Mouse (Mus musculus) liver, embryonic 15.5 days (tissue): Measurements from ENCODE around the gene Srarp. TPM values are rescaled to one million over a fixed set of nuclear protein-coding genes. Genes with fewer than 3 reads are reported as not detected.
A peak's percentile ranks its signal among the peaks of the same experiment; 100 is the strongest.

Experiments
- ATAC-seq: fragments of 200-750 bp; cut with Nextera tagmentation; 2 replicates; pipeline ENCODE4 v1.8.0; 2017; ENCODE audit warnings: moderate number of reproducible peaks, mild to moderate bottlenecking, moderate library complexity; ENCODE audit not compliant: insufficient read depth
- H3K27ac ChIP-seq: fragments of 300-500 bp; sonication (generic); replicated peaks from 2 replicates; pipeline ENCODE4 v1.5.1; 2015; ENCODE audit warnings: mild to moderate bottlenecking, inconsistent platforms
- H3K27me3 ChIP-seq: fragments of 300-500 bp; sonication (generic); 2 replicates; pipeline ENCODE4 v1.6.1; 2015; ENCODE audit warnings: mild to moderate bottlenecking, inconsistent platforms
- H3K36me3 ChIP-seq: fragments of 300-500 bp; sonication (generic); replicated peaks from 2 replicates; pipeline ENCODE4 v1.6.1; 2015; ENCODE audit warnings: moderate library complexity, mild to moderate bottlenecking, inconsistent platforms
- H3K4me1 ChIP-seq: fragments of 300-500 bp; sonication (generic); replicated peaks from 2 replicates; pipeline ENCODE4 v1.6.1; 2015; ENCODE audit warnings: inconsistent platforms
- H3K4me2 ChIP-seq: fragments of 300-500 bp; sonication (generic); 2 replicates; pipeline ENCODE4 v1.6.1; 2015; ENCODE audit warnings: moderate library complexity, mild to moderate bottlenecking, inconsistent platforms
- H3K4me3 ChIP-seq: fragments of 300-500 bp; sonication (generic); replicated peaks from 2 replicates; pipeline ENCODE4 v1.5.1; 2015; ENCODE audit warnings: mild to moderate bottlenecking, inconsistent platforms
- H3K9ac ChIP-seq: fragments of 300-500 bp; sonication (generic); 2 replicates; pipeline ENCODE4 v1.6.1; 2015; ENCODE audit warnings: moderate library complexity, mild to moderate bottlenecking, inconsistent platforms
- H3K9me3 ChIP-seq: fragments of 300-500 bp; sonication (generic); replicated peaks from 2 replicates; pipeline ENCODE4 v1.6.1; 2016; ENCODE audit warnings: inconsistent platforms
- WGBS: fragments of 180-500 bp; shearing (Covaris S2); methylation state at CpG from one replicate; pipeline ENCODE4 v1.1.7; 2015; ENCODE audit warnings: mixed read lengths; ENCODE audit not compliant: insufficient replicate concordance; 5-methylcytosine and 5-hydroxymethylcytosine counted together
- polyA plus RNA-seq: library from polyadenylated mRNA; unstranded; fragments of >200 nt; fragmentation: Nextera tagmentation; extraction: Ambion mirVana; gene quantifications from 2 replicates; pipeline ENCODE4 v1.2.1, GENCODE M21; 2015

The Srarp gene
- polyA plus RNA-seq, 1 experiment from 2014 or later, result not detected

GRCm38 (mm10) chr4:141440877-141441276 is 5.0 kb upstream of the Srarp start:
- Histone ChIP-seq H3K4me1 (peaks cover 19% of the 10 kb centered on the region), H3K9me3 (no peaks in the 10 kb centered on the region), H3K27ac (no peak overlapping the region), H3K27me3 (no peaks in the 10 kb centered on the region), H3K4me2 (no peak overlapping the region), H3K4me3 (no peak overlapping the region), H3K9ac (no peak overlapping the region), H3K36me3 (no peaks in the 10 kb centered on the region)
- ATAC-seq, result no peak

- Histone ChIP-seq H3K27ac (no peak overlapping the region), H3K9me3 (no peaks in the 10 kb centered on the region), H3K4me2 (no peak overlapping the region), H3K9ac (no peak overlapping the region), H3K27me3 (no peaks in the 10 kb centered on the region), H3K36me3 (no peaks in the 10 kb centered on the region), H3K4me3 (no peak overlapping the region), H3K4me1 (peaks cover 8% of the 10 kb centered on the region)
- ATAC-seq, result no peak
- 66% methylated on average over 12 of the region's 12 CpGs for WGBS
Observed at GRCm38 (mm10) chr4:141439083-141439803, 3.3 kb upstream of the Srarp start.

GRCm38 (mm10) chr4:141433191-141433590 is 2.7 kb downstream of the Srarp start:
- no peaks in the 10 kb centered on the region for H3K4me1 ChIP-seq
- H3K9ac ChIP-seq, result no peak overlapping the region
- H3K36me3 ChIP-seq, result no peaks in the 10 kb centered on the region
- no peak for ATAC-seq
- H3K4me3 ChIP-seq, result no peak overlapping the region
- no peak overlapping the region for H3K27ac ChIP-seq
- WGBS, result 76% methylated on average over 18 of the region's 18 CpGs
- H3K27me3 ChIP-seq, result peaks cover 1% of the 10 kb centered on the region; the same call in 1 of the 2 replicates
- no peaks in the 10 kb centered on the region for H3K9me3 ChIP-seq
- no peak overlapping the region for H3K4me2 ChIP-seq

DNA sequence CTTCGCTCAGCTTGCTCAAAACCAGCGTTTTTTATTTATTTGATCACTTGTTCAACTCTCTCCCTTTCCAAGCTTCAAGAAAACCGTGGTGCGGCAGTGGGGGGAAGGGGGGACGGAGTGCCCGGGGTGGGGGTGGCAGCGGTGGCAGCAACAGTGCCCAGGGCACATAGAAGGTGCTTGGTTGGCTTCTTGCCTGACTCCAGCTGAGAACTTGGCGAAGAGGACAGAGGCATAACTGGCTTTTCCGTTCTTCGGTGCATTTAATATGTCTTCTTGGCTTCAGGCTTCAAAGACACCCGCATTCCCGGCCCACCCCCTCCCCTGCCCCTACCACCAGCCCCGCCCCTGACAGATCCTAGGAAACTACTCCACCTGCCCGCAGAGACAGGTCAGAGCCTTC is 3.2 kb downstream of the Srarp start:
- H3K27ac ChIP-seq, result no peak overlapping the region
- peaks cover 6% of the 10 kb centered on the region; the same call in 1 of the 2 replicates for H3K27me3 ChIP-seq
- H3K9ac ChIP-seq, result no peak overlapping the region
- no peaks in the 10 kb centered on the region for H3K9me3 ChIP-seq
- no peaks in the 10 kb centered on the region for H3K4me1 ChIP-seq
- no peak for ATAC-seq
- WGBS, result 66% methylated on average over 14 of the region's 14 CpGs
- no peak overlapping the region for H3K4me3 ChIP-seq
- no peaks in the 10 kb centered on the region for H3K36me3 ChIP-seq
- H3K4me2 ChIP-seq, result no peak overlapping the region

GRCm38 (mm10) chr4:141430997-141431396 is 4.9 kb downstream of the Srarp start:
- H3K27ac ChIP-seq, result no peak overlapping the region
- no peak for ATAC-seq
- H3K9me3 ChIP-seq, result no peaks in the 10 kb centered on the region
- WGBS, result 28% methylated on average over 9 of the region's 9 CpGs
- H3K27me3 ChIP-seq, result peaks cover 21% of the 10 kb centered on the region
- no peaks in the 10 kb centered on the region for H3K36me3 ChIP-seq
- H3K4me3 ChIP-seq, result no peak overlapping the region
- no peak overlapping the region for H3K4me2 ChIP-seq
- peaks cover 1% of the 10 kb centered on the region; the same call in 1 of the 2 replicates for H3K4me1 ChIP-seq
- H3K9ac ChIP-seq, result no peak overlapping the region

- Histone ChIP-seq H3K9ac (no peak overlapping the region), H3K27ac (no peak overlapping the region), H3K4me3 (no peak overlapping the region), H3K27me3 (peaks cover 33% of the 10 kb centered on the region), H3K4me2 (no peak overlapping the region), H3K9me3 (no peaks in the 10 kb centered on the region), H3K4me1 (peaks cover 9% of the 10 kb centered on the region), H3K36me3 (no peaks in the 10 kb centered on the region)
- WGBS, result 42% methylated on average over 9 of the region's 9 CpGs
- ATAC-seq, result no peak
Observed at GRCm38 (mm10) chr4:141429847-141430246, 6.1 kb downstream of the Srarp start.

- Histone ChIP-seq H3K4me2 (no peak overlapping the region), H3K9me3 (no peaks in the 10 kb centered on the region), H3K4me1 (peaks cover 9% of the 10 kb centered on the region), H3K9ac (no peak overlapping the region), H3K4me3 (no peak overlapping the region), H3K27me3 (peaks cover 37% of the 10 kb centered on the region), H3K36me3 (no peaks in the 10 kb centered on the region), H3K27ac (no peak overlapping the region)
- ATAC-seq, result no peak
- WGBS, result 59% methylated on average over 6 of the region's 6 CpGs
Observed at GRCm38 (mm10) chr4:141429381-141429780, 6.5 kb downstream of the Srarp start.

- H3K27me3 ChIP-seq, result peaks cover 42% of the 10 kb centered on the region
- no peak for ATAC-seq
- H3K9ac ChIP-seq, result no peak overlapping the region
- no peak overlapping the region for H3K4me3 ChIP-seq
- WGBS, result 77% methylated on average over 13 of the region's 13 CpGs
- no peaks in the 10 kb centered on the region for H3K9me3 ChIP-seq
- no peak overlapping the region for H3K27ac ChIP-seq
- H3K36me3 ChIP-seq, result no peaks in the 10 kb centered on the region
- peaks cover 9% of the 10 kb centered on the region for H3K4me1 ChIP-seq
- H3K4me2 ChIP-seq, result no peak overlapping the region
Observed at GRCm38 (mm10) chr4:141427921-141428320, 8.0 kb downstream of the Srarp start.

GRCm38 (mm10) chr4:141426796-141427745 is 8.8 kb downstream of the Srarp start:
- H3K4me1 ChIP-seq, result peaks cover 9% of the 10 kb centered on the region
- no peak overlapping the region for H3K9ac ChIP-seq
- no peak overlapping the region for H3K4me3 ChIP-seq
- H3K27ac ChIP-seq, result no peak overlapping the region
- no peaks in the 10 kb centered on the region for H3K9me3 ChIP-seq
- H3K36me3 ChIP-seq, result no peaks in the 10 kb centered on the region
- ATAC-seq, result no peak
- H3K4me2 ChIP-seq, result no peak overlapping the region
- 62% methylated on average over 10 of the region's 10 CpGs for WGBS
- H3K27me3 ChIP-seq, result peaks cover 42% of the 10 kb centered on the region

- Histone ChIP-seq H3K4me2 (peak overlapping the region; percentile 56), H3K36me3 (no peaks in the 10 kb centered on the region), H3K4me3 (0 out of 2 replicates have a peak overlapping the region, but pooled peaks have one; percentile 8), H3K27ac (no peak overlapping the region), H3K9me3 (no peaks in the 10 kb centered on the region), H3K27me3 (peaks cover 44% of the 10 kb centered on the region), H3K9ac (no peak overlapping the region), H3K4me1 (peaks cover 15% of the 10 kb centered on the region)
- no peak for ATAC-seq
- WGBS, result 5% methylated on average over 36 of the region's 36 CpGs
Observed at GRCm38 (mm10) chr4:141425484-141426479, 10.1 kb downstream of the Srarp start.
